Mouse (Mus musculus) forebrain, postnatal 0 days (tissue): ENCODE data around the gene Tmed2. TPM values are rescaled to one million over a fixed set of nuclear protein-coding genes. Genes with fewer than 3 reads are reported as not detected.

Source experiments
- ATAC-seq: fragments of 200-750 bp; cut with Nextera tagmentation; 2 replicates; pipeline ENCODE4 v1.8.0; 2017; ENCODE audit warnings: mild to moderate bottlenecking, moderate library complexity
- DNase-seq: peaks from one replicate; pipeline ENCODE4 v3.0.0-alpha.2; 2015
- H3K27ac ChIP-seq: fragments of 300-500 bp; sonication (generic); 2 replicates; pipeline ENCODE4 v1.5.1; 2014; ENCODE audit warnings: low read depth, mild to moderate bottlenecking, antibody characterized with exemption, low read length, moderate library complexity, mixed read lengths
- H3K27me3 ChIP-seq: fragments of 300-500 bp; sonication (generic); 2 replicates; pipeline ENCODE4 v1.6.1; 2014; ENCODE audit warnings: mild to moderate bottlenecking, low read length, mixed read lengths; ENCODE audit not compliant: insufficient read depth
- H3K36me3 ChIP-seq: fragments of 300-500 bp; sonication (generic); 2 replicates; pipeline ENCODE4 v1.6.1; 2014; ENCODE audit warnings: mild to moderate bottlenecking, moderate library complexity; ENCODE audit not compliant: insufficient read depth
- H3K4me1 ChIP-seq: fragments of 300-500 bp; sonication (generic); 2 replicates; pipeline ENCODE4 v1.6.1; 2014; ENCODE audit warnings: antibody characterized with exemption; ENCODE audit not compliant: insufficient read depth
- H3K4me2 ChIP-seq: fragments of 300-500 bp; sonication (generic); 2 replicates; pipeline ENCODE4 v1.6.1; 2014; ENCODE audit warnings: low read depth, mild to moderate bottlenecking, moderate library complexity
- H3K4me3 ChIP-seq: fragments of 300-500 bp; sonication (generic); 2 replicates; pipeline ENCODE4 v1.5.1; 2014; ENCODE audit warnings: low read depth, low read length, mixed read lengths
- H3K9ac ChIP-seq: fragments of 300-500 bp; sonication (generic); 2 replicates; pipeline ENCODE4 v1.6.1; 2014; ENCODE audit warnings: mild to moderate bottlenecking
- H3K9me3 ChIP-seq: fragments of 300-500 bp; sonication (generic); 2 replicates; pipeline ENCODE4 v1.6.1; 2016; ENCODE audit warnings: low read length
- CTCF ChIP-seq: sonication (generic); IDR thresholded peaks from 2 replicates; pipeline ENCODE4 v1.5.1; 2016; ENCODE audit warnings: antibody characterized with exemption, control low read depth, low read depth
- WGBS: fragments of 180-500 bp; shearing (Covaris S2); extraction: QIAGEN DNeasy Blood & Tissue Kit; methylation state at CpG from one replicate; pipeline ENCODE4 v1.1.7; 2014; 5-methylcytosine and 5-hydroxymethylcytosine counted together
- polyA plus RNA-seq: library from polyadenylated mRNA; unstranded; fragments of >200 nt; fragmentation: Nextera tagmentation; extraction: Ambion mirVana; gene quantifications from 2 replicates; pipeline ENCODE4 v1.2.1, GENCODE M21; 2015
- total RNA-seq: library from RNA; depleted of rRNA; stranded (reverse); fragments of >200 nt; gene quantifications from 2 replicates; pipeline ENCODE4 v1.2.3, GENCODE M21; 2014; rRNA removed

The Tmed2 gene
- total RNA-seq (279 and 319 TPM in 2 replicates), polyA plus RNA-seq (354 and 380 TPM in 2 replicates)

DNA sequence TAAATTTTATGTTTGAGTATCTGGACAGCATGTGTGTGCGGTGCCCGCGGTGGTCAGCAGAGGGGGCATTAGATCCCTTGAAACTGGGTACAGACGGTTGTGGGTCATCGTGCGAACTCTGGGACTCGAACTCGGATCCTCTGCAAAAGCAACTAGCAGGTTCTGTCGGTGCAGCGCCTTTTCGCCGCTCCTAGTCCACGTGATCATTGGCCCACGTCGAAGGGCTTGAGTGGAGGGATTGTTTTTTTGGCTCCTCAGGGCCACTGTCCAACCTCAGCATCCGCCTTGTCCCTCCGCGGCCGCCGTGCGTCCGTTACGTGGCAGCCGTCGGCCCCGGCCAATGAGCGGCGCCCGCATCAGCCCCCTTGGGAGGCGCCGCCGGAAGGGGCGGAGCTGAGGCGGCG, at the start of gene Tmed2:
Tmed2 (plus strand) TSS at position 313 of the 404 bp plus-strand sequence.
- TF ChIP-seq CTCF, result peak; percentile 48
- Histone ChIP-seq H3K36me3 (peaks cover 14% of the 10 kb centered on the region), H3K9me3 (no peaks in the 10 kb centered on the region), H3K27ac (peak within 1 kb of the TSS; percentile 72), H3K4me2 (peak within 1 kb of the TSS; percentile 82), H3K9ac (peak within 1 kb of the TSS; percentile 66), H3K4me3 (peak within 1 kb of the TSS; percentile 76), H3K4me1 (peaks cover 7% of the 10 kb centered on the region), H3K27me3 (no peaks in the 10 kb centered on the region)
- ATAC-seq (peak; percentile 98), DNase-seq (peak; percentile 98)
- WGBS, result 2% methylated on average over 35 of the region's 35 CpGs

DNA sequence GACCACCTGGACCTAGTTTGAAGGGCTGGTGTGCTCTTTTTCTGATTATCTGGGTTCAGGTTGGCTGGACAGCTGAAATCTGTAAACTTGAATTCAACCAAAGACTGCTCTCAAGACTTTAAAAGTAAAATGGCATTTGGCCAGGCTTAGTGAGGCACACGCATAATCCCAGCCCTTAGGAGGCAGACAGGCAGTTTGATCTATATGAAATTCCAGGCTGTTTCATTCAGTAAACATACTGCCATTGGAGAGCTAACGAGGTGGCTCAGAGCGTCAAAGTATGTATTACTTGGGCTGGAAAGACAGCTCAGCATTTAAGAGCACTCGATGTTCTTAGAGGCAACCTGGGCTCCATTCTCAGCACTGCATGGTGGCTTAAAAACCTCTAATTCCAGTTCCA, 48.8 kb upstream of the Tmed2 start:
- no peak for DNase-seq

DNA sequence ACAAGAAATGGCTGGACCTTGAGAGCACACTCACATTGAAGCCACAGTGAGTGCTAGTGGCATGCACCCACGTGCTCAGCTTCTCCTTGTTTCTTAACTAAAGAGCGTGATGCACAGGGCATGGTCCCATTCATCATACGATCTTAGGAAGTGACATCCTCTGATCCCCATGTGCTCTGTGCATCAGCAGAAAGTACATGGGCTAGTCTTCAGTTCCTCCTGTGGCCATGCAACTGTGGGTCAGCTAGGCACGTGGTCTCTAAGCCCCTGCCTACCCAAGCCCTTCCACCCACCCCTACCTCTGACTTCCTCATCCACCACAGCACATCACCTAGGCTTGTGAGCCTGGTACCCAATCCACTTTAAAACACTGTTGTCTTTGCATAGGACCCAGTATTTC, 47.9 kb upstream of the Tmed2 start:
- no peak overlapping the region for H3K9ac ChIP-seq
- no peak for ATAC-seq
- H3K27ac ChIP-seq, result no peak overlapping the region
- H3K27me3 ChIP-seq, result no peaks in the 10 kb centered on the region
- no peaks in the 10 kb centered on the region for H3K4me1 ChIP-seq
- 93% methylated on average over 4 of the region's 4 CpGs for WGBS
- peaks cover 33% of the 10 kb centered on the region for H3K36me3 ChIP-seq
- no peak for DNase-seq
- TF ChIP-seq CTCF, result no peak
- no peak overlapping the region for H3K4me3 ChIP-seq
- no peaks in the 10 kb centered on the region for H3K9me3 ChIP-seq
- H3K4me2 ChIP-seq, result no peak overlapping the region

More for the DNA sequence above, 48.8 kb upstream of the Tmed2 start:
- Histone ChIP-seq H3K27ac (no peak overlapping the region), H3K9ac (no peak overlapping the region), H3K4me2 (no peak overlapping the region), H3K9me3 (no peaks in the 10 kb centered on the region), H3K27me3 (no peaks in the 10 kb centered on the region), H3K4me1 (no peaks in the 10 kb centered on the region), H3K36me3 (peaks cover 33% of the 10 kb centered on the region), H3K4me3 (no peak overlapping the region)
- ATAC-seq, result no peak
- 44% methylated on average over 4 of the region's 4 CpGs for WGBS
- no peak for TF ChIP-seq CTCF

DNA sequence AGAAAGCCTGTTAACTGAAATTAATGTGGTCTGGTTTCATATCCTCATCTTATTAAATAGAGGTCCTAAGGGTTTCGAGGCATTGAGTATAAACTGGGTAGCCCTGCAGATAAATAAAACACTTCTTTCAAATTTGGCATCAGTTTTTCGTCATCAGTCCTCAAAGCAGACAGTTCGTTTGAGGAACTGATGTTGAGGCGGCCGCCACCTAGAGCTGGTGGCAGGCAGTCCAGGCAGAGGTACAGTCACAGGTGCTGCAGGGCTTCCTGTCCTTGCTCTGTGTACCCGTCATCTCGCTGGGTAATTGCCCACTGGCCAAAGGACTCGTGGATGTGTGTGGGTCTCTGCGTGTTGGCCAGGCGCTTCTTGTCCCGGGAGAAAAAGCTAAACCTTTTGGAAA, 47.0 kb upstream of the Tmed2 start:
- H3K27me3 ChIP-seq, result no peaks in the 10 kb centered on the region
- H3K9ac ChIP-seq, result no peak overlapping the region
- H3K36me3 ChIP-seq, result peaks cover 33% of the 10 kb centered on the region
- no peaks in the 10 kb centered on the region for H3K4me1 ChIP-seq
- no peak for DNase-seq
- no peak for ATAC-seq
- no peaks in the 10 kb centered on the region for H3K9me3 ChIP-seq
- no peak overlapping the region for H3K27ac ChIP-seq
- no peak overlapping the region for H3K4me2 ChIP-seq
- TF ChIP-seq CTCF, result no peak
- no peak overlapping the region for H3K4me3 ChIP-seq
- 93% methylated on average over 11 of the region's 11 CpGs for WGBS

DNA sequence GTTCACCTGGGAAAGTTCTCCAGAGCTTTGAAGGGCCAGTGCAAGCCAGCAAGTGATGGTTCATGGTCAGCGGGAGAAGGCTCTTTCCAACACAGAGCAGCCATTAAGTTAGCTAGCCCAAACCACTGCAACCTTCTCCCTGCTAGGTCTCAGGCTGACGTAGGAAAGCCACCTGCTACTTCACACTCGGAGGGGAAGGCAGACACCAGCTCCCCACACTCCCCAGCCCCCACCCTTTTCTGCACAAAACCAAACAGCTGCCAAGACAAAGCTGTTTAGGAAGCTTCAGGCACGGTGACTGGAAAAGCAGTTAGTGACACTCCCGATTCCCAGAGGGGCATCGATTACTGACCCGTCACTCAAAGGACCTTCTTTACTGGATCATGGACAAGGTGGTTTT, 44.9 kb upstream of the Tmed2 start:
- Histone ChIP-seq H3K27me3 (no peaks in the 10 kb centered on the region), H3K36me3 (peaks cover 33% of the 10 kb centered on the region), H3K9me3 (no peaks in the 10 kb centered on the region), H3K27ac (no peak overlapping the region), H3K4me2 (no peak overlapping the region), H3K4me1 (no peaks in the 10 kb centered on the region), H3K4me3 (no peak overlapping the region), H3K9ac (no peak overlapping the region)
- TF ChIP-seq CTCF, result no peak
- WGBS, result 52% methylated on average over 7 of the region's 7 CpGs
- no peak for DNase-seq
- no peak for ATAC-seq

DNA sequence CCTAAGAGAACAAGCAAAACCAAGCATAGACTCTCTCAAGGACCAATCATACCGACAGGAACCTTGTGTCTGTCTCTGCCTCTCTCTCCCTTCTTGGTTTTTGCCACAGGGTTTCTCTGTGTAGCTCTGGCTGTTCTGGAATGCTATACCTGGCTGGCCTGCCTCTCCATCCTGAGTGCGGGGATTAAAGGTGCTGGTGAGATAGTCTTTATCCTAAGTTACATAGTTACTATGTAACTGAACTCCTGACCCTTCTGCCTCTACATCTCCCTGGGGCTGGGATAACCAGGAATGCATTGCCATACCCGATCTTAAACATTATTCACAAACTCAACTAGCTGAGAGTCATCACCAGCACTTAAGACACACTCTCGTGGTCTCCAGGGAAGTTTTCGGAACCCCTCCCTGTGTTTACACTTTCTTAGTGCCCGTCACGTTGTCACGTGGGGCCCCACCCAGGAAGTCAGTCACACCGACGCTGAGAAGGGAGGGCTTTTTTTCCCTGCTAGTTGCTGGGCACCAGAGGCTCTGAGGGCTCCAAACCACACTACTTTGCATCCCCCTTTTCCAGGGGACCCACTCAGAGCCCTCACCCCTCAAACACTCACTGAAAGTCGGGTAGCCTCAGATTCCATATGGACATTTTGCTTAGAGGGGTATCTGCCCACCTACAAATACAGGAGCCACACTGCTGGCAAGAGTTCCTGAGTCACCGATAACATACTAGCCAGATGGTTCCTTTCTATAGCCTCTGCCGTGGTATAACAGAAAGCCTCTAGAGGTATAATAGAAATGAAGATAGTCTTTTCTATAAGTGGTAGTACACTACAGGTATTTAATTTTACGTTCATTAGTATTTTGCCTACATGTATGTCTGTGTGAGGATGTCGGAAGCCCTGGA, 43.6 kb upstream of the Tmed2 start:
- no peak overlapping the region for H3K27ac ChIP-seq
- H3K4me3 ChIP-seq, result no peak overlapping the region
- H3K4me2 ChIP-seq, result no peak overlapping the region
- H3K9ac ChIP-seq, result no peak overlapping the region
- no peaks in the 10 kb centered on the region for H3K9me3 ChIP-seq
- ATAC-seq (no peak), DNase-seq (no peak)
- H3K27me3 ChIP-seq, result no peaks in the 10 kb centered on the region
- 86% methylated on average over 15 of the region's 15 CpGs for WGBS
- peaks cover 23% of the 10 kb centered on the region for H3K36me3 ChIP-seq
- no peaks in the 10 kb centered on the region for H3K4me1 ChIP-seq
- no peak for TF ChIP-seq CTCF

DNA sequence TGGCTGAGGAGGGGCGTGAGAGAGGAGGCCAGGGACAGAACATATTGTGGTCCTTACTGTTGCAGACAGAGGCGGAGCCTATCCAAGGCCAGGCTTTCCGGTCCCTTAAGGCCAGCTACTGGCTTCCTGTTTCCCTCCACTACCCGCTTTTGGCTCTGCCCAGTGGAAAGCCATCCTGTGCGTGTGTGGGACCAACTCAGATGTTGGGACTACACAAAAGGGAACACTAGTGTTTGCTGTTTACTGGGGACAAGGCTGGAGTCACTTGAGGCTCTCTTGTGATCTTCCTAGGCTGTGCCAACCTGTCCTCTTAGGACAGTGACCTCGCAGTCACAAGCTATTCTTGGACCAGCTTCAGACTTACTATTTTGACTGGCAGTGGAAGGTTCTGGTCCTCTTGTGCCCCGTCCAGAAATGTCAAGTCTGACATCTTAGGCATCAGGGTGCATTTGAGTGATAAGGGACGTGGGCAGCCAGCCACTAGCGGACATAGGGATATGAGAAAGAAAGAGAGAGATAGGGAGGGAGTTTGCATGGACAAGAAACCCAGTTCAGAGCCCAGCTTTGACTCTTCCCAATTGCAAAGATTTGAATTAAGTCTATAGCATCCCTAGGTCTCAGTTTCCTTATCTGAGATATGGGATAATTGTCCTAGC, 42.1 kb upstream of the Tmed2 start:
- DNase-seq, result no peak
- no peak overlapping the region for H3K4me3 ChIP-seq
- no peak for TF ChIP-seq CTCF
- peaks cover 22% of the 10 kb centered on the region for H3K36me3 ChIP-seq
- no peak for ATAC-seq
- no peak overlapping the region for H3K4me2 ChIP-seq
- H3K9ac ChIP-seq, result no peak overlapping the region
- H3K4me1 ChIP-seq, result no peaks in the 10 kb centered on the region
- WGBS, result 84% methylated on average over 9 of the region's 9 CpGs
- no peaks in the 10 kb centered on the region for H3K27me3 ChIP-seq
- no peaks in the 10 kb centered on the region for H3K9me3 ChIP-seq
- no peak overlapping the region for H3K27ac ChIP-seq
